Mouse (Mus musculus): ENCODE measurements around the gene Ppp6r3. TPM values are rescaled to one million over a fixed set of nuclear protein-coding genes. Genes with fewer than 3 reads are reported as not detected.
"Not testable (repeated sequence)": the region's sequence is repeated elsewhere in the genome, so short reads cannot be mapped to it uniquely, and the experiment has no call there.

Gene Ppp6r3
- total RNA-seq, 2 experiments from 2014 or later = 83.3 to 85.6 TPM

DNA sequence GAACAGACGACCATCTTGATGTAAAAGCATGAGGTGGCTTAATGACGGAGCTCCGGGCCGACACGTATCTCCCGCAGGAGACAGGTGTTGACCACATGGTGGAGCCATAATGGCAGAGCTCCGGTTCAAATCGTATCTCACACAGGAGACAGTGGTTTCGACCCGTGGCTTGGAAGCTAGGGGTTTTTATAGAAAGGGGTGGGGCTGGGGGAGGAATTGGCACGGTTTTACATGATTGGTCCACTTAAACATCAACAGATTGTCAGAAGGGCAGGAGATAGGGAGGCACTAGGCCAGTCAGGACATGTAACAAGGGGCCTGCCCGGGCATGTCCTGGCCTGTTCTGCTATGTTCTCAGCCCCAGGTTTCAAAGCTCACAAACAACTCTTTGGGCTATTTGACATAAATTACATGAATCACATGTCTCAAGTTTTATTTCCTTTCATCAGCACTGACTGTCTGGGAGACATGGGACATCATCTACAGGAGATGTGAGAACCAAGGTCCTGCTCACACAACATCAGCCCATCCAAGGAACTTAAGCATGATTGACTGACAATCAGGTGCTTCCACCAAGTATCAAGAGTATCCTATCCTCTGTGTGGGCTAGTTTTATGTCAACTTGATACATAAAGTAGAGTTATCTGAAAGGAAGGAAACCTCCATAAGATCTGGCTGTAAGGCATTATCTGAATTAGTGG is 42.1 kb downstream of the Ppp6r3 start:
- intact Hi-C loops (cut with DNase I); DNase-seq: not testable (repeated sequence)

DNA sequence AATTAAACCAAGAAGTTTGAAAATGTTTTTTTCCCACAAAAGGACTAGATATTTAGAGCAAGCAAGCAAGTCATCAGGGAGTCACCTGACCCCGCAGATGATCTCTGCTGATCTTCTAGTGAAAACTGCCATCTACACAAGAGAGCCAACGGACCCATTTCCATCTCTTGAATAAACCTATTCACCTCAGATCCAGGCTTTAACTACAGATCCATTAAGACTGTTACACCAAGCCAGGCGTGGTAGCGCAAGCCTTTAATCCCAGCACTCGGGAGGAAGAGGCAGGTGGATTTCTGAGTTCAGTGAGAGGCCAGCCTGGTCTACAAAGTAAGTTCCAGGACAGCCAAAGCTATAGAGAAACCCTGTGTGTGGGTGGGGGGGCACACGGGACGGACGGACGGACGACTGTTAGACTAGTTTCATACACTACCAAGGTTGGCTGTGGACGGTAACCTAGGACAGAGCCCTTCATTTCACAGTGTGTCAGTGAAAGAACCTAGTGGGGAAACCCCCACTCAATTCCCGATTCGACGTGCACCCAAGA is 42.8 kb downstream of the Ppp6r3 start:
- intact Hi-C loops (cut with DNase I) = no loop called here
- no peak for DNase-seq

DNA sequence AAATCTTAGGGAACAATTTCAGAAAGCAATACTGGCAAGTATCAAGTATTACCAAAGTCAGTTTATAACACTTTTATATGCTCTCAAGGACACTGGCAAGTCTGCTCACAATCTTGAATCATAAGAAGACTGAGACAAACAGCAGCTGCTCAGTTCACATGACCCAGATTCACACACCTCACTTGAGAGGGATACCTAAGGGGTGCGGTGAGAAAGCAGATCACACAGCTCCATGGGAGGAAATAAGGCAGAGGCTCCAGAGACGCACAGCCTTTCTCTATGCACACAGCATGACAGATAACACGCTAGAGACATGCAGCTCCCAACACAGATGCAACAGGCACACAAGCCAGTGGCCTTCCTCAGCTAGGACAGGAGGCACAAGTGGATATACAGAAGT is 45.8 kb downstream of the Ppp6r3 start:
- no peak for DNase-seq
- intact Hi-C loops (cut with DNase I) = loop anchor here (5.0 kb wide), 1 partner anchor 43 kb away; no protein-coding TSS in a partner anchor

DNA sequence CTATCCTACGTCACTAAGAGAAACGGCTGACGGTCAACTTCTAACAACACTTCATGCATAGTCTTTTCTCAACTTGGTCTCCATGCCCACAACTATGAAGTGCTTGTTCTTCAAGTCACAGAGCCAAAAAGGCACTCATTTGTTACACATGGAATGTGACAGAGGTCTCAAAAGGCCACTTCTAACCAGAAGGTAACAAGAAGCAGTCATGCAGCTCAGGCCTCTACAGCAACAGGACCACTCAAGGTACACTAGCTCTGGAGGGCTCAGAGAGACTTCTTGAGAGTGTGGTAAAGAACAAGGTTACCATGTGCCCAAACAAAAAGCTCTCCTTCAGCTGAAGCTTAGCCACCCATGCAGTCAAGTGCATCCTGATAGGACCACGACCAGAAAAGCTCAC is 46.9 kb downstream of the Ppp6r3 start:
- no peak for DNase-seq
- intact Hi-C loops (cut with DNase I) = loop anchor here (5.0 kb wide), 1 partner anchor 44 kb away; no protein-coding TSS in a partner anchor

DNA sequence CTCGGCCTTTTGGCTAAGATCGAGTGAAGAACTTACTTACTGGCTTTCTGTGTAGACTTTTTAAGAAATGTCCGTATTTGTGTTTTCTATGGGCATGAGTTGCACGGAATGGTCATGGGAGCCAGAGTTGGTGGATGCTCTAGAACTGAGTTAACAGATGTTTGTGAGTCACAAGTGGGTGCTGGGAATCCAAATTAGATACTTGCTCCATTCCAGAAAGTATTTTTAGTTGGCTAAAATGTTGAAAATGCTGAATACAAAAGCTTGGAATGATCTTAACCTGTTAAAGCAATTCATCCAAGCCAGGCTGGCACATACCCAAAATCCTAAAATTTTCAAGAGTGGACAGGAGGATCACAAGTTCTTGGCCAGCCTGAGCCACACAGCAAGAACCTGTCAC is 48.0 kb downstream of the Ppp6r3 start:
- intact Hi-C loops (cut with DNase I) = loop anchor here (5.0 kb wide), 1 partner anchor 45 kb away; no protein-coding TSS in a partner anchor
- DNase-seq = no peak

DNA sequence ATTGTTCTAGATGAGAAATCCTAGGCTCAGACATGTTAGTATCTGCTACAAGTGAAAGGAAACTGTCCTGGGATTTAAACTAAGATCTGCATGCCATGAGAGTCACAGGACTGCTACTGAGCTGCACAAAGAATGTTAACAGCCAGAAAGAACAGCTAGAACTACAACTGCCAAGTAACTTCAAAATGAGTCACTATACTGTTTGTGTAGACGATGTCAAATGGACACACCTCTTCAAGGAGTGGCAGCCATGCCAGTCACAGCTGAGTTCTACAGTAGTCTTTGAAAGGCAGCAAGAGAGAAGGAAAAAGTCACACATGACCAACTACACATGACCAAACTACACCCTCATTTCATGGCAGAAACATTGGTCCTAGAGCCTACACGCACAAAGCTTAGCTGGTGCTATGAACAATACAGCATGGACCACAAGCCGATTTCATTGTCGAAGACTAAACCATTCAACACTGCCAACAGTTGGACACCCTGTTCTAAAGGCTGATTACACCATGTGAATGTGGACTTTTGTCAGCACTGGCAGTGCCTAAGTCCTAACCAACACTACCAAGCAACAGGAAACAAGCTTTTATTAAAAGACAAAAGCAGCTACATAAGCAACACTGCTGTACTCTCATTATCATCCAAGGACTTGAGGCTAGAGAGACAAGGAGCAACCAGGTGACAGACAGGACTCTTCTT is 55.9 kb downstream of the Ppp6r3 start:
- intact Hi-C loops (cut with DNase I) = no loop called here
- DNase-seq = no peak

DNA sequence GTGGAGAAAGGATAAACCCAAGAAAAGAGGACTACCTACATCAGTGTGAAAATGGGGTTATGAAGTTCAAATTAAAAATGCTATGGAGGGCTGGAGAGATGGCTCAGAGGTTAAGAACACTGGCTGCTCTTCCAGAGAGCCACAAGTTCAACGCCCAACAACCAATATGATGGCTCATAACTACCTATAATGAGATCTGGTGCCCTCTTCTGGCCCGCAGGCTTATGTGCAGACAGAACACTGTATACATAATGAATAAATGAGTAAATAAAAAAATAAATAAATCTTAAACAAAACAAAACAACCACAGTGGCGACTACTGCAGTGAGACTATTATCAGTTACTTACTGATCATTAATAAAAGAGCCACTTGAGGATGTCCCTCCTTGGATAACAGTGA is 78.3 kb downstream of the Ppp6r3 start:
- intact Hi-C loops (cut with DNase I) = no loop called here
- no peak for DNase-seq

DNA sequence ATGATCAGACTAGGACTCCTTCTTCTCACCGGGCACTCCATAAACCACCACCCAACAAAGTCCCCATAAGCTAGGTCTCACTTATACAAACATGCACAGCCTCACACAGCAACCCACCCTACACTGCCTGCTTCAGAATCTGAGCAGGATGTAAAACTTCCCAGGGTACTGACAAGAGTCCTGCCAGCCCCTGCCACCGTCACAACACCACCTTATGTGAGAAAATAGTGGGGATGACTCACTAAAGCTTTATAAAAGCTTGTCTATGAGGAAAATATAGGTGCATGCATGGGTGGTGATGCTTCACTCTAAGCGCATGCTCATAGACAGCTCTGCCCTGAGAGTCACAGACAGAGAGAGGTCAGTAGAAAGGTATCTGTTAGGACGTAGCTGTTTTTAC is 85.7 kb downstream of the Ppp6r3 start:
- DNase-seq = no peak
- intact Hi-C loops (cut with DNase I) = no loop called here

DNA sequence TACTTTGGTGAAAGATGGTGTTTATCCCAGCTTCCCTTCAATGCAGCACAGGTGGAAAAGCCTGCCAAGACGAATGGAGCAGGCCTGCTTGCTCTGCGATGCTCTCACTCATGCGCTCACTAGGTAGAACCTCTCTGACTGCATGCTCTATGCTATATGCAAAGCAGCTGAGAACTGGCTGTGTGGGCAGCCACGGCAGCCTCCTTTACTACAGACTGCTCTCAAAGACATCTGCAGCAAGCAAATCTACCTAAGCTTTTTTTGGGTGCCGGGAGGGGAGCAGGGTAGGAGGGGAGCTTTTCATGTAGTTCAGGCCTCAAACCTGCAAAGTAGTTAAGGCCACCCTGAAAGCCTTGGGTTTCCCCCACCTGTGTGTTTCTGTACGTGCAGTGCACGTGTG is 92.7 kb downstream of the Ppp6r3 start:
- intact Hi-C loops (cut with DNase I) = no loop called here
- DNase-seq = no peak

DNA sequence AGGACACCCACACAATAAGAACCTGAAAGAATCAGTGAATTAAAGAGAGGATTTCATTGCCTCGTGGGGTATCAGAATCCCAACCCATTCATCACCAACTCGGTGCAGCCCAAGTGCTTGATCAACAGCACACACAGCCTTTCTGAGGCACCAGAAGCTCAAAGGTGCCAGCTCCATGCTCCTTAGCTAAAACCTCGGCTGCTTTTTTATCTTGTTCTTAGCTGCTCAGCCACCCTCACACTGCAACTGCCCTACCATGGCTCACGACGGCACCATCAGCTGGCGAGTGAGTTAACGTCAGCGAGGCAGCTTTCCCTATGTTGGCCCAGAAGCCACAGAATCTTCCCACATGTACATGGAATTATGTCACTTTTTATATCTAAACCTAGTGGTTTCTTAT is 95.4 kb downstream of the Ppp6r3 start:
- DNase-seq = no peak
- intact Hi-C loops (cut with DNase I) = no loop called here

DNA sequence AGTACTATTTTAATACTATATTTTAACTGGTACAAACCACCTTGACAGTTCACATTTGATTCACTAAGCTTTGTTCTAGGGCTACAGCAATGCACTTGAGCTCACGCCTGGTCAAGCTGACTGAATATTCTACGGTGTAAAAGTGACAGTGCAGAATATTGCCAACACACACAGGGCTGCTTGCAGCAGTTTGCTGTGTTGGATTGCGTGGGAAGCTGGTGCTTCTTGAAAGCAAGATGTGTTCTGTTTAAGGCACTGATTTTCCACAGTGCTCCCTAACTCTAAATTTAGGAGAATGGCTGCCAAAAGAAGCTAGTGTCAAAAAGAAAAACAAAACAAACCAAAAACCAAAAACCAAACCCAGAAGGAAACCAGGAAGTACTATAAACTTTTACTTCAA is 98.6 kb downstream of the Ppp6r3 start:
- intact Hi-C loops (cut with DNase I) = no loop called here
- DNase-seq = no peak

DNA sequence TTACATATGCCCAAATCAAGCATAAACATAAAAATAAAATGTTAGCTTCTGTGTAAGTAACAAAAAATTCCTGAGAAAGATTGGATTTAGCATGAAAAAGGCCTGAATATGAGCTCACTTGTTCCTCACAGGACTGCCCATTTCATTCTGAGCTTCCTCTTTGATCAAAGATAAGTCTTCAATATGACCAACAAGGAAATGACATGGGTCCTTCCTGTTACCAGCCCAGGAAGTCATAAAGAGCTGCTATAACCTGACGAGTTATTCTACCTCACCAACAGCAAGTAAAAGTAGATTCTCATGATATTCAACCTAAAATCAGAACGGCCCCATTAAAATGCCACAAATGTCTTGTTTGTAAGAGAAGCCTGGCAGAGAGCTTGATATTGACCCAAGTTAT is 104.3 kb downstream of the Ppp6r3 start:
- no peak for DNase-seq
- intact Hi-C loops (cut with DNase I) = no loop called here

DNA sequence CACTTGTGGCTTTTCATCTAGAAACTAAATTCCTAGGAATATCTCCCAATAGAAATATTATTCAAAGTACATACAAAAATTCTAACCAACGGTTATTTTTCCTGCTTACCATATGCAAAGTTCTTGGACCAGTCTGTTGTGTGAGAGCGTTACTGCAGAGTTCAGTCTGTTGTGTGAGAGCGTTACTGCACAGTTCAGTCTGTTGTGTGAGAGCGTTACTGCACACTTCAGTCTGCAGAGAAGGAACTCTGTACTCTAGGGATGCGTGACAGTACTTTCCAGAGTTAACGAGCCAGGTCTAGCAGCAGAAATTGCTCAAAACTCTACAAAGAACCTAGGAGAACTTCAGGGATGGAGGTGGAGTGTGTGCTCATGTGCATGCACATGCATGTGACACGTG is 108.0 kb downstream of the Ppp6r3 start:
- intact Hi-C loops (cut with DNase I) = no loop called here
- no peak for DNase-seq

DNA sequence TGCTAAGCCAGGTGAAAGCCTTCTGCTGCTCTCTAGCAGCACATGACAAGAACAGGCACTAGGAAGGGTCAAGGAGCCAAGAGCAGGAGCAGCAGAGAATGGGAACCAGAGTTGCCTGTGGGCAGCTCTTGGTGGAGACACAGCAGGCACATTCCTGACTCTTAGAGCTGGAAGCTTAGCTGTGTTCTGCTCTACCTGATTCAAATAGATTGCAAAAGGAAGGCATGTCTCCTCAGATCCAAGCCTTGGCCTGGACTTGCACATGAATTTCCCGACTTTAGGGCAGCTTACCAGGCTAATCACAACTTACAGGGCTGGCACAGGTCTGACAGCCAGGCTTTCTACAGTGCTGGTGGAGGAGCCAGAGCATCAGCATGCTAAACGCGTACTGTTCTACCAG is 115.6 kb downstream of the Ppp6r3 start:
- no peak for DNase-seq

DNA sequence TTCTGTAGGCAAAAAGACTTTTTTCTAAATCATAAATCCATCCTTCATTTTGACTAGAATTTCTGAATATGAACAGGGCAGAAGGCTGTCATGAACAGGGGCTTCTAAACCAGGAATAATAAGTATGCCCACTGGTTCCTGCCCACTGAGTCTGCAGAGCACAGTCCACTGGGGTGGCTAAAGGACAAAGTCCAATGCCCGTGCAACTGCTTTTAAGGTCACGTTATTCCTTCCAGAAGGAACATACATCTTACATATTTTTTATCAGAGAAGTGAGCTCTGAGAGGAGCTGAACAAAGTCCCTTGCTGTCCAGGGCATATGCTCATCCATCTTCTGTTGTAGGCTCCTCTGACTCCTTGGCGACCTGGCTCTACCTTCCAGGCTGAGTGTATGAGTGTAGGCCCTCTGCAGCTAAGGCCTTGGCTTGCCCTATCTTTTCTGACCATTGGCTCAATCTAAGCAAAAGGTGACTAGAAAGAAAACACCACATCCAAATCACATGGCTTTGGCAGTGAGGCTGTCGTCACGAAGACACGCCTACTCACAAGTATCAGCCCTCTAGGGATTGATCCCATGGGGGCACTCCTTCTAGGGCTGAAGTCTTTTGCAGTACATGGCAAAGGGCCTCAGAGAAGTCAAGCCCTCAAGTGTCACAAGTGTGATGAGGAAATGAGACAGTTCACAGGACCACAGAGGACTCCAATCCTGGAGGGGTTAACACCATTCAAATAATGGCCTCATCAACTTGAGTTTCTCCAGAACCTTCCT is 117.0 kb downstream of the Ppp6r3 start:
- intact Hi-C loops (cut with DNase I) = no loop called here
- no peak for DNase-seq

More for the DNA sequence above, 115.6 kb downstream of the Ppp6r3 start:
- intact Hi-C loops (cut with DNase I) = no loop called here

DNA sequence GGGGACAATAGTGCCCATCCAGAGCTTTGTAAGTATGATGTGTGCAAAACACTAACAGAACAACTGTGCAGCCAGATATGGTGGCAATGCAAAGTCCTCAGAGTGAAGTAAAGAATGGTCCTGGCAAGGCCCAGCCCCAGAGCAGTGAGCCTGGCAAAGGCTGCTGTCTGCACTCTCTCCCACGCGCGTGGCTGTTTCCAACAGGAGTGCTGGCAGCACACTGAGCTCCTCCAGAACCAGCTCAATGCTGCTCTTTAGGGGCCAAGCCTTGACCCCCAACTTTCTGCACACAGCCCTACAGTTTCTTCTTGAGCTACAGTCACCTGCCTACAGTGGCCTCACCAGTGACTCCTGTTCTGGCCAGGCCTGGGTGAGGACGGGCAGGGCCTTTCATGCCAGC is 117.8 kb downstream of the Ppp6r3 start:
- intact Hi-C loops (cut with DNase I) = no loop called here
- no peak for DNase-seq

DNA sequence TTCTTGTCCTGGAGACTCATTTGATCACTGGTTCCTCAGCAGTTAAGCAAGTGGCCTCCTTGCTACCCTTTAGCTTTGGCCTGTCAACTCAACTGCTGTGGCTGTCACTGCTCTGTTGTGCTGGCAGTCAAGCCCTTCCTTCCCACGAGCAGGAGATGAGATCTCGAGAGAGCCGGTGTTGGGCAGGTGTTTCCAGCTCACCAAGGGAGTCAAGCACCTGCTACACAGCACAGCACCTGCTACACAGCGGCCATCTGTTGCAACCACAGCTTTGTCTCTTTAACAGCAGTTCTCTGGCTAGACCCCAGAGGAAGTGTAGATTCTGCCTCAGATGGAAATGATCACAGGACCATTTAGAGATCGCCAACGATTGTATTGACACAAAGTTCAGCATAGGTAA is 123.9 kb downstream of the Ppp6r3 start:
- intact Hi-C loops (cut with DNase I) = loop anchor here (1.0 to 2.0 kb wide), 2 partner anchors 62 to 159 kb away; no protein-coding TSS in a partner anchor
- no peak for DNase-seq

DNA sequence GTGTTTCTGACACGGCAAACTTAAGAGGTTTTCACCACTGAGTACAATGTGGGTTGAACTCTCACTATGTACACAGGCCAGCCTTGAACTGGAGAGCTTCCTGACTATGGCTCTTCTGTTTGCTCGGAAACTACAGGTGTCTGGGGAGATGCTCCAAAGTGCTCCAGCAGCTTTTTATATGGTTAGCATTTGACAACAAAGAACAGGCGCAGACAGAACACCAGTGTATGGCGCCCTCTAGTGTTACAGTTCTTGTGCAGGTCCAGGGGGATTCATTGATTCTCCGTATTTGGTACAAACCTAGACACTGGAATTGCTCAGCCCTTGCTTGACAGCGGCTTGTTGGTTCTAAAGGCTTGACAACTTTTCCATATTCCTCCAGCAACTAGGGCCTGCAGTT is 124.4 kb downstream of the Ppp6r3 start:
- intact Hi-C loops (cut with DNase I) = loop anchor here (1.0 to 2.0 kb wide), 2 partner anchors 62 to 158 kb away; no protein-coding TSS in a partner anchor
- DNase-seq = peak; percentile 52 to 80

DNA sequence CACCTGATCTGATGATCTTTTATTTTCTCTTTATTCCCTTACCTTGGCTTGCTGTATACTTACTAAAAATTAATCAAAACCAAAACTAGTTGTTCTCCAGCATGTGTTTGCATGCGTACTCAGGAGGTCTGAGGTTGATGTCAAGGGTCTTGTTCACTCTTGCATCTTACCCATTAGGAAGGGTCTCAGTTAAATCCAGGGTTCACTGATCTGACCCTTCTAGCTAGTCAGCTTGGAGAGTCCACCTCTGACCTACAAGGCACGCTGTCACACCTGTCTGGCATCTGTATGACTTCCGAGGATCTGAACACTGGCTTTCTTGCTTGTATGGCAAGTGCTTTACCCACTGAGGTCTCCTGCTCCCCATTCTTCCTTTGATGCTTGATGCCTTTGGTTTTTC is 124.8 kb downstream of the Ppp6r3 start:
- no peak for DNase-seq
- intact Hi-C loops (cut with DNase I) = loop anchor here (1.0 to 2.0 kb wide), 2 partner anchors 61 to 158 kb away; no protein-coding TSS in a partner anchor

DNA sequence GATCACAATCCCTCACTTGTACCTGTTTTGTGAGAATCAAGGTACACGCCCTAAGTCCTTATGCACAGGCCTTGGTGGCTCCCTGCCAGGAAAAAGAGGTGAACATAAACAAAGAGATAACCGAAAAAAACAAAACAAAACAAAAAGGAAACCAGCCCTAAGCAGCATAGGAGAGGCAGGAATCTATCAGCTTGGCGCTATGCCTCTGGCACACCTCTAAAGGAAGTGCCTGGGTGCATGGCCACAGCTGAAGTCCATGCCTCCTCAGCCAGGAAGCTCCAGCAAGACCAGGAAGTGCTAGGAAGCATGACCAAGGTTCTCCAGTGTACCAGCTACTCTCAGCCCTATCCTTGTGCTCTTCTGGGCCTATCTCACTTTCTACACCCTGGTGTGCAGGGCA is 126.3 kb downstream of the Ppp6r3 start:
- DNase-seq = peak in 1 of 2 experiments; percentile 18
- intact Hi-C loops (cut with DNase I) = no loop called here

DNA sequence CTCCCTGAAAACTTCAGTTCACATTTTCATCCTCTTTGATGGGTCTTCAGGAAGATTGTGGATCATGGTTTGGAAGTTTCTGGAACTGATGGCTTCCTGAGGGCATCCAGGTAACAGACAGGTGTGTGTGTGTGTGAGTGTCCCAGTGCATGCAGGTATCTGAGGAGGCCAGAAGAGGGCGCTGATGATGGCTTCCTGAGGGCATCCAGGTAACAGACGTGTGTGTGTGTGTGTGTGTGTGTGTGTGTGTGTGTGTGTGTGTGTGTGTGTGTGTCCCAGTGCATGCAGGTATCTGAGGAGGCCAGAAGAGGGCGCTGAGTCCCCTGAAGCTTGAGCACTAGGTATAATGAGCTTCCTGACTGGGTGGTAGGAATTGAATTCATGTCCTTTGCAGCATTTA is 128.2 kb downstream of the Ppp6r3 start:
- intact Hi-C loops (cut with DNase I) = no loop called here
- DNase-seq = no peak
